Mouse (Mus musculus) hematopoietic stem cell, adult 5-6 weeks (primary cell): ENCODE measurements around the gene Vmn2r94. TPM values are rescaled to one million over a fixed set of nuclear protein-coding genes. Genes with fewer than 3 reads are reported as not detected.

Experiments used
- ATAC-seq, 2 experiments: fragments of 125-278 bp in 1 of 2; replicated peaks in 1 of 2; 2 replicates each; pipeline ENCODE4 v1.8.0; 2016 to 2017; ENCODE audit warnings: inconsistent platforms in 2 of 2, mild to moderate bottlenecking in 2 of 2, moderate number of reproducible peaks in 2 of 2, low read depth in 1 of 2, moderate TSS enrichment in 1 of 2; ENCODE audit not compliant: low FRiP score in 2 of 2, poor library complexity in 2 of 2, severe bottlenecking in 2 of 2, insufficient read depth in 1 of 2, low TSS enrichment in 1 of 2
- total RNA-seq: library from RNA; stranded (forward); fragments of 172-1452, 232-1000 nt; gene quantifications from 2 replicates; pipeline ENCODE4 v1.2.3, GENCODE M21; 2017

The Vmn2r94 gene
- total RNA-seq = not detected in 2 replicates

DNA sequence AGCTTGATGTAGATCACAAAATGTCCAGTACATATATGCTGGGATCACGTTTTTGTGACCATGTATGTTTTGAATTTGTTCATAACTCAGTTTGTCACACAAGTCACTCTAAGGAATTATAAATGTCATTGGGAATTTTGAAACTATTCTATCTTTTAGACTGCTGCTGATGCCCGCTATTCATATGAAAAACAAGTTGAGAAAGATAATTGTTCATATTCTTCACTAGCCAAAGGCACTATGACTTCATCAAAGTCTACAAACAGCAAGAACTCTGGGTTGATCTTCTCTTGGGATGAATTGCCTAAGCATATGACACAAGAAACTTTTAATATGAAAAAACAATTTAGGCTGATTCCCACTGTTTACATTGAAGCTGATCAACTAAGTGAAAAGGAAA is at the start of gene Vmn2r94:
TSS of gene Vmn2r94 (minus strand) at position 101 of the 400 bp plus-strand sequence.
- ATAC-seq = no peak

DNA sequence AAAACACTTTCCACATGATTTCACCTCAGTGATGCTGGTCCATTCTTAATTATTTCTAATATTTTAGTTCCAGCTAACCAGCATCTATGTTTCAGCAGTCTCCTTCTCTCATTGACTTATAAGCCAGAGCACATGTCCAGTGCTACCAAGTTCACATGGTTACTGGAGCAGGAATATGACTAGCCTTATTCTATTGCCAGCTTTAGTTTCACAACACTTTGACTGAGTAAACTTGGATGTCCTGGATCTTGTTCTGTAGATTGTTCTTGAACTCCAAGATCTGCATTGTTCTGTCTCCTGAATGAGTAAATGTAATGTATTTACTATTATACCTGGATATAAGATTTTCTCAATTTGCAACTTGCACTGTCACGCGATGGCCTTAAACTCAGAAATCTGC is 45.5 kb upstream of the Vmn2r94 start:
- ATAC-seq = no peak

DNA sequence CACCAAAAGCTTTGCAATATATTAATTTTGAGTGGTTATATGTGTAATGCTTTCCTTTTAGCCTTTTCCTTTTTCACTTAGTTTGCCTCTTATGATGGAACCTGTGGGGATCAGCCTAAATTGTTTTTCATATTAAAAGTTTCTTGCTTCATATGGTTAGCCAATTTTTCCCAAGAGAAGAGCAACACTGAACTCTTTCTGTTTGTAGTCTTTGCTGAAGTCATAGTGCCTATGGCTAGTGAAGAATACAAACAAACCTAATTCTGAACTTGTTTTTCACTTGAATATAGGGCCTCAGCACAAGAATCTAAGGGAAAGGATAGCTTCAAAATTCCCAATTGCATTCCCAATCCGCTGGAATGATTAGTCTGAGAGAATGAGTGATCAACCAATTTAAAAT is 20.2 kb upstream of the Vmn2r94 start, which contains the start of gene Vmn2r93:
TSS of gene Vmn2r93 (plus strand) at position 301 of the 400 bp plus-strand sequence.
- no peak for ATAC-seq

DNA sequence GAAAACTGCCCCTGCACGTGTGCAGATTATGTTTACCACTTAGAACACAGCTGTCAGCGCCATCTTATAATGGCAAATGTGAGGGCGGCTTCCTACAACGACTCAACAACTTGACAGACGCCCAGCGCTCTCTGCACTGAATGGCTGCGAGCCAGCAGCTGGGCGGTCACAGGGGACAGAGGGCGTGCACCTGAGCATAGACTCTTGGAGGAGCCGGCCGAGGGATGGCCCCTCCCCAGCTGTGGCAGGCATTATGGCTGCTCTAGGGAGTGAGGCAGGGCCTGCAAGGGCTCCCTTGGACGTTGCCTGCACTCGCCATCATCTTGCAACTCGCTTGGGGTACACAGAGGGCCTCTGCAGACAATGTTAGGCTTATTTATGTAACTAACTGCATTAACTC is 40.6 kb downstream of the Vmn2r94 start:
- ATAC-seq = no peak

DNA sequence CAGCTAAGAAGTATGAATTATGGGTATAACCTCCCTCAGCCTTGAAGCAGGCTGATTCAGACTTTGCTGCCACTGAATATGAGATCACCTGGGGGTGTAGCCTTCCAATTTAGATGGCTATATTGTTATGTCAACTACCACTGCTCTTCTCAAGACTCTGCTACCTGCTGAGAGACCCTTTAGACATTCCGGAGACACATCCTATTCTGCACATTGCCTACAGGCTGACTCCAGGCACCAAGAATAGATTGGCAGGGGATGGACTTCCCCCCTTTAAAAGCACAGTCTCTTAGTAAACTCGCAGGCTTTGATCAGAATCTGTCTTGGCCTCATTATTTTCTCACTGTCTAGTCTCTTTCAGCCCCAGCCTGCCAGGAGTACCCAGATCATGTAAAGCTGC is 45.6 kb downstream of the Vmn2r94 start:
- no peak for ATAC-seq

DNA sequence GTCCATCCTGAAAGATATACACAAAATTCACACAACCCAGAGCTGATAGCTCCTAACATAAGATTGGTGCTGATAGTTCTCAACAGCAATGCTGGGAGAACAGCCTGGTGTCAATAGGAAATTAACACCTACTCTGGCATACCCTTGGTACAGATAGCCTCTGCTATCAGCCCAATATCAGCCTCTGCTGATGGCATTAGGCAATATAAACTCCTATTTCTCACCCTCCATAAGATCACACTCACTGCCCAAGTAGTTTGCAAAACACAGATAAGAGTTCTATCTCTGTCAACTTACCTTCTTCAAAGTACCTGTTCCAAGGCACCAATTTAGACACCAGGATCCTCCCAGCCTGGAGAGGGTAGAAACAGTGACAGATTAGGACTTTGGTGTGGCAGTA is 56.3 kb downstream of the Vmn2r94 start:
- no peak for ATAC-seq

Other genes starting within 250 kb of the Vmn2r94 start
- gene Vmn2r124, start 228.3 kb downstream of the Vmn2r94 start, total RNA-seq = not detected in 2 replicates
- not detected in 2 replicates for gene Vmn2r91, start 192.7 kb downstream of the Vmn2r94 start, total RNA-seq
- gene Vmn2r92, start 125.9 kb downstream of the Vmn2r94 start, total RNA-seq = not detected in 2 replicates
- gene Vmn2r93, start 20.3 kb upstream of the Vmn2r94 start, total RNA-seq = not detected in 2 replicates
- gene Vmn2r95, start 146.3 kb upstream of the Vmn2r94 start, total RNA-seq = not detected in 2 replicates